Mouse (Mus musculus) CD4-positive naive resting alpha-beta T cell, adult 57 days (primary cell): ENCODE results near the gene Shisal2a. TPM values are rescaled to one million over a fixed set of nuclear protein-coding genes. Genes with fewer than 3 reads are reported as not detected.

Source experiments
- total RNA-seq: library from RNA; stranded (reverse); gene quantifications from one replicate; pipeline ENCODE4 v1.2.4, GENCODE M21; 2023

Shisal2a gene
- not detected for total RNA-seq

GRCm38 (mm10) chr4:108383183-108383714, at the start of gene Shisal2a:
Gene Shisal2a (minus strand): TSS chr4:108383349.

GRCm38 (mm10) chr4:108406861-108407401, 23.8 kb upstream of the Shisal2a start, which contains the start of gene Gpx7:
Gene Gpx7 (minus strand): TSS chr4:108406961.

GRCm38 (mm10) chr4:108327730-108328484, 55.2 kb downstream of the Shisal2a start, which contains the start of gene Coa7:
Gene Coa7 (plus strand): TSS chr4:108328140.

Other genes with a start within 250 kb of the Shisal2a start
- gene Scp2, start 238.4 kb downstream of the Shisal2a start, total RNA-seq, result 115 TPM
- gene Echdc2, start 217.9 kb downstream of the Shisal2a start, total RNA-seq, result not detected
- not detected for gene Zyg11a, start 165.3 kb downstream of the Shisal2a start, total RNA-seq
- 38.8 TPM for gene Zyg11b, start 82.3 kb downstream of the Shisal2a start, total RNA-seq
- gene Coa7, start 55.2 kb downstream of the Shisal2a start, total RNA-seq, result 19.9 TPM
- 0.44 TPM for gene Gpx7, start 23.6 kb upstream of the Shisal2a start, total RNA-seq
- 171 TPM for gene Tut4, start 76.1 kb upstream of the Shisal2a start, total RNA-seq
- gene Prpf38a, start 196.0 kb upstream of the Shisal2a start, total RNA-seq, result 51.9 TPM
- 2.7 TPM for gene Orc1, start 196.1 kb upstream of the Shisal2a start, total RNA-seq
- gene Cc2d1b, start 236.6 kb upstream of the Shisal2a start, total RNA-seq, result 117 TPM